Mouse (Mus musculus): ENCODE measurements around the gene Spata33.

Gene Spata33

GRCm38 (mm10) chr8:123231742-123232141, 19.1 kb downstream of the Spata33 start:
- in situ Hi-C loops (cut with MboI, MseI) = loop anchor here (25.0 kb wide), 1 partner anchor 1369 kb away; no protein-coding TSS in a partner anchor

DNA sequence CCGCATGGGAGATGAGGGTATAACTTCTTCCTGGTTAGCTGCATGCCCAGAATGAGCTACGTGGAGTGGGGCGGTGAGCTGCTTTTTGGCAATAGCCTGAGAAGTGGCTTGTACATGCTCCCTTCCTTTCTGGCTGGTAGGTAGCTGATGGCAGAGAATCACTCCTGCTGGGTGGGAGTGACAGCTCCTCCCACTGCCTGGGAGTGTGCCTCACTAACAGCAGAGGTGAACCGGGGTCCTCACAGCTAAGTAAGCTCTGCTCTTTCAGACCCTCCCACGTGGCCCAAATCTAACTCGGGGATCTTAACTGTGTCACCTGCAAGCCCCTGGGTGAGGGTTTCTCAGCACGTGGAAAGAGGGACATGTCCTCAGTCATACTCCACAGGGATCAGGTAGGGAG, 19.9 kb downstream of the Spata33 start:
- in situ Hi-C loops (cut with MboI, MseI) = loop anchor here (25.0 kb wide), 1 partner anchor 1370 kb away; no protein-coding TSS in a partner anchor

DNA sequence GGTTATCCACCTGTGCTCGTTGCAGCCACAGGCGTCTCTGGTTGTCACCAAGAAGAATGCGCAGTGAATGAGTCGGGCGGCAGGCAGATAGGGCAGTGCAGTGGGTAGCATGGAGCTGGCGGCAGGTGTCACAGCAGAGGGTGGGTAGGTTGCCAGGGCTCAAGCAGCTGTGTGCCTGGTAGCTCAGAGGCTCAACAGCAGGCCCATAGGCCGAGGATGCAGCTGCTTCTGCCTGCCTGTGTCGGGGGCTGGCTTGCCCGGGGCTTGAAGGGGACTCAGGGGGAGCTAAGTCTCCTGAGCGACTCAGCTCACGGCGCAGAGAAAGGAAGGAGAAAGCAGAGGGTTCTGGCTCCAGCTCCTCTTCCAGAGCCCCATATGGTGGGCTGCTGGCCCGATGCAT, 20.7 kb downstream of the Spata33 start:
- in situ Hi-C loops (cut with MboI, MseI) = loop anchor here (25.0 kb wide), 1 partner anchor 1371 kb away; no protein-coding TSS in a partner anchor

- in situ Hi-C loops (cut with MboI, MseI) = loop anchor here (25.0 kb wide), 1 partner anchor 1371 kb away; no protein-coding TSS in a partner anchor
Measured at GRCm38 (mm10) chr8:123233760-123234159, 21.1 kb downstream of the Spata33 start.

GRCm38 (mm10) chr8:123234918-123235519, 22.4 kb downstream of the Spata33 start:
- in situ Hi-C loops (cut with MboI, MseI) = loop anchor here (25.0 kb wide), 1 partner anchor 1373 kb away; no protein-coding TSS in a partner anchor

- in situ Hi-C loops (cut with MboI, MseI) = loop anchor here (25.0 kb wide), 1 partner anchor 1374 kb away; no protein-coding TSS in a partner anchor
Measured at GRCm38 (mm10) chr8:123235520-123236497, 23.2 kb downstream of the Spata33 start, which contains the start of gene Spata2l. Gene Spata2l (minus strand): TSS chr8:123236233.

DNA sequence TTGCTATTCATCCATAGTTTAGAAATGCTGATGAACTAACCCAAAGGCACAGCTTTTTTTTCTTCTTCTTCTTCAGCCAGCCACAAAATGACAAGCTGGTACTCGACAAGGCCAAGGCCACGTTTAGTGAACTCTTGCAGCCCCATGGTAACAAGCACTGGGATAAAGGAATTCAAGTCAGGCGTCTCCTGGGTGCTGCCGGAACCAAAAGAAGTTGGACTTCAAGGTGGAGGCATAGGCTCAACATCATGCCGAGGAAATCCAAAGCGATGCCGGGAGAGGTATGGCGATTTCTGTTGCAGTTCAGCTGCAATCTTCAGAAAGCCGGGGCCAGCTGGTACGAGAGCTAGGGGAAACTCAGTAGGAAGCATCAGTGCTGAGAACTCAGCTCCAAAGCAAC, 26.8 kb downstream of the Spata33 start:
- in situ Hi-C loops (cut with MboI, MseI) = loop anchor here (25.0 kb wide), 1 partner anchor 1377 kb away; no protein-coding TSS in a partner anchor

GRCm38 (mm10) chr8:123242107-123242923, 29.7 kb downstream of the Spata33 start:
- in situ Hi-C loops (cut with MboI, MseI) = loop anchor here (25.0 kb wide), 1 partner anchor 1380 kb away; no protein-coding TSS in a partner anchor

- in situ Hi-C loops (cut with MboI, MseI) = loop anchor here (25.0 kb wide), 1 partner anchor 1381 kb away; no protein-coding TSS in a partner anchor
Measured at GRCm38 (mm10) chr8:123243053-123243452, 30.4 kb downstream of the Spata33 start.

DNA sequence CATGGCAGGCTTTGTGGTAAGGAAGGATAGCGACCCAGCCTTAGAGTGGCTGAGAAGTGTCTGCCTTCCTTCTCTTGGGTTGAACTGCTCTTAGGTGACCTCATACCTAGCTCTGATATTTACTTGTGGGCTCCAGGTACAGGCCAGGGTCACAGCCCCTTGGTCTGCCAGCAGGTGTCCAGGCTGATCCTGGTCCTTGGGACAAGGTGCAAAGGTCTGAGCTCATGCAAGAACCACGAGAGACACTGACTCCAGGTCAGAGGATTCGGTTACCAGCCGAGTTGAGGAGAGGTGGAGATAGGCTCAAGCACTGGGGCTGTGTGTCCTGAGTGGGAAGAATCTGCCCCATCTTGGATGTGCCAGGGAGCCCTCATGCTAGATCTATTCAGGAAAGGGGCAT, 31.8 kb downstream of the Spata33 start:
- in situ Hi-C loops (cut with MboI, MseI) = loop anchor here (25.0 kb wide), 1 partner anchor 1382 kb away; no protein-coding TSS in a partner anchor

DNA sequence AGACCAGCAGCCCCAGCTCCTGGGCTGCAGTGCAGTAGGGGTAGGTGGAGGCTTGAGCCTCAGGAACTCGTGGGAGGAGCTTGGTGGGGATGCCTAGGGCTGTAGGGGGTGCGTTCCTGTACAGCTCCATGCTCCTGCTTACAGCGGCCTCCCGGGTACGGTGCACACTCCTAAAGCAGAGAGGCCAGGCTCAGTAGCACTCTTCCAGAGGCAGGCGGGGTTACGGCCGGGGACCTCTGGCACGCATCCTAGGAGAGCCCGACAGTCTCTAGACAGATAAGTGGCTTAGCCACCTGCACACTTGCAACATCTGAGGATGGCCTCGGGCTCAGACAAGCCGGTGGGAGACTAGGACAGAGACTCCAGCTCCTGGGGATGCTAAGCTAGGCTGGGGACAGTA, 32.9 kb downstream of the Spata33 start:
- in situ Hi-C loops (cut with MboI, MseI) = loop anchor here (25.0 kb wide), 1 partner anchor 1383 kb away; no protein-coding TSS in a partner anchor

GRCm38 (mm10) chr8:123247748-123248147, 35.1 kb downstream of the Spata33 start:
- in situ Hi-C loops (cut with MboI, MseI) = loop anchor here (25.0 kb wide), 1 partner anchor 1385 kb away; no protein-coding TSS in a partner anchor

- in situ Hi-C loops (cut with MboI, MseI) = loop anchor here (25.0 kb wide), 1 partner anchor 1386 kb away; no protein-coding TSS in a partner anchor
Measured at GRCm38 (mm10) chr8:123248596-123248995, 36.0 kb downstream of the Spata33 start.

DNA sequence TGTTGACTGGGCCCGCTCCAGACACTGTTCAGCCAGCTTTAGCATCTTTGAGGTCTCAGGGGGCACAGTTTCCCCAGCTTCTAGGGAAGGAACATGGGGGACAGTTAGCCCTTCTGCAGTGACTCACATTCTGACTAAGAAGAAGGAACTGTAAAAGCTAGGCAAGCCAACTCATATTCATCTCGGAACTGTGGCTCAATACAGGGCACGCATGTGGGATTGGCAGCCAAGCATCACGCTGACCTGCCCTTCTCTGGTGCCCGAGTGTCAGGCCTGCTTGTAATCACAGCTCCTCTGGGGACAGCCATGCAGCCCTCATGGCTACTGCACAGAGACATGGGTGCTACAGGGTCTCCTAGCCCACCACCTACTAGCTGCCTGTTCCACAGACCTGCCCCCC, 38.3 kb downstream of the Spata33 start:
- in situ Hi-C loops (cut with MboI, MseI) = no loop called here

DNA sequence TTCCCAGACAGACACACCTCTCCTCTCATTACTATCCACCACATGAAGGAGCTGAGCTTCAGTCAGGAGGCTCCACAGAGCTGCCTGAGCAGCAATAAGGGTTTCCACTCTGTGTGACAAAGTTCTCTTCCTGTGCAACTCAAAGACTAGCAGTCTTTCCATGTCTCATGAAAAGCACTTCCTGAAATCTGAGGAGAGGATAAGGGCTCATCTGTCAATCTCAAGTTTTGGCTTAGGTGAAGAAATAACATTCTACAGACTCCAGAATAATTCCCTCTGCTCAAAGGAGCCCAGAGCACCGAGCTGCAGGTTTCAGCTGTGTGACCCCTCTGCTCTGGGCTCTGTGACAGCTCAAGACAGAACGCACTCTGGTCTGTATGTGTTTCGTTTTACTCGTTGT, 40.3 kb downstream of the Spata33 start:
- in situ Hi-C loops (cut with MboI, MseI) = no loop called here

GRCm38 (mm10) chr8:123253451-123254098, 40.9 kb downstream of the Spata33 start:
- in situ Hi-C loops (cut with MboI, MseI) = no loop called here

- in situ Hi-C loops (cut with MboI, MseI) = no loop called here
Measured at GRCm38 (mm10) chr8:123254099-123254885, 41.7 kb downstream of the Spata33 start, which contains the start of the genes Zfp276 and Vps9d1. Gene Zfp276 (plus strand): TSS chr8:123254195. Gene Vps9d1 (minus strand): TSS chr8:123254348.

GRCm38 (mm10) chr8:123255170-123255569, 42.5 kb downstream of the Spata33 start:
- in situ Hi-C loops (cut with MboI, MseI) = no loop called here

GRCm38 (mm10) chr8:123257114-123257513, 44.5 kb downstream of the Spata33 start:
- in situ Hi-C loops (cut with MboI, MseI) = no loop called here

Measured in regulatory T cell (primary cell).